Mouse (Mus musculus) megakaryocyte, embryonic 14.5 days (primary cell): ENCODE results near the gene Zfp110.

Experiments used
- FLI1 ChIP-seq: IDR thresholded peaks from 2 replicates; pipeline ENCODE4 v1.6.1; 2012; ENCODE audit warnings: low read length, inconsistent platforms, mixed read lengths
- GATA1 ChIP-seq: IDR thresholded peaks from 3 replicates; pipeline ENCODE4 v1.6.1; 2012; ENCODE audit warnings: mixed read lengths, low read length, inconsistent platforms, borderline replicate concordance

DNA sequence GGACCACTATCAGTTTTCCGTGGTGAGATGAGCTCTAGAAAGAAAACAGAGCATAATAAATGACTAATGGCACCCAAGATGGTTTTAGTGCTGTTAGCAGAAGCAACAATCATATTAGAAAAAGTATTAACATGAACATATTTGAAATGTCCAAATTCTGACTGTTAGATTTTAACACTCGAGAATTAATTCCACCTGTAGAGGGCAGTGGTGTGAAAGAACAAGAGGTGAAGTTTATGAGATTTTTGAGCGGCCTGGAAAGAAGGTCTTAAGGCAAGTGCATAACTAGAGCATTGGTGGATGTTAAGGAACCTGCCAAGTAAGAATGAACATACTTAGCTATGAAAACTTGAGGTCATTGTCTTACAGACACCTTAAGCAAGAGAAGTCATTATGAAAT lies 39.7 kb downstream of the Zfp110 start:
- TF ChIP-seq FLI1 = no peak
- TF ChIP-seq GATA1 = no peak
